Mouse (Mus musculus) liver, embryonic 14.5 days (tissue): ENCODE measurements around the gene Apod. TPM values are rescaled to one million over a fixed set of nuclear protein-coding genes. Genes with fewer than 3 reads are reported as not detected.

Source experiments
- ATAC-seq: fragments of 200-750 bp; cut with Nextera tagmentation; 2 replicates; pipeline ENCODE4 v1.8.0; 2017; ENCODE audit warnings: moderate number of reproducible peaks, mild to moderate bottlenecking, moderate library complexity; ENCODE audit not compliant: insufficient read depth
- DNase-seq, 3 experiments: peaks; one replicate each; pipeline ENCODE4 v3.0.0-alpha.2; 2012 to 2013; ENCODE audit warnings: low read depth in 3 of 3, low spot score in 3 of 3
- H3K27ac ChIP-seq: fragments of 300-500 bp; sonication (generic); 2 replicates; pipeline ENCODE4 v1.5.1; 2014; ENCODE audit warnings: moderate library complexity, mild to moderate bottlenecking, control low read depth, inconsistent platforms
- H3K27me3 ChIP-seq: fragments of 300-500 bp; sonication (generic); 2 replicates; pipeline ENCODE4 v1.6.1; 2014; ENCODE audit warnings: mild to moderate bottlenecking, low read length, moderate library complexity; ENCODE audit not compliant: control insufficient read depth, insufficient read depth
- H3K36me3 ChIP-seq: fragments of 300-500 bp; sonication (generic); replicated peaks from 2 replicates; pipeline ENCODE4 v1.6.1; 2014; ENCODE audit warnings: low read depth; ENCODE audit not compliant: control insufficient read depth, insufficient read depth
- H3K4me1 ChIP-seq, 2 experiments: fragments of 200-500 bp in 1 of 2; fragments of 300-500 bp in 1 of 2; sonication (generic) in 1 of 2; replicated peaks; 2 replicates each; pipeline ENCODE4 v1.6.1; 2012 to 2014; ENCODE audit warnings: antibody characterized with exemption in 1 of 2, inconsistent platforms in 1 of 2, low read length in 1 of 2; ENCODE audit not compliant: control insufficient read depth in 2 of 2, insufficient read depth in 2 of 2
- H3K4me2 ChIP-seq: fragments of 300-500 bp; sonication (generic); 2 replicates; pipeline ENCODE4 v1.6.1; 2014; ENCODE audit warnings: low read depth, mild to moderate bottlenecking, control low read depth, moderate library complexity
- H3K4me3 ChIP-seq, 2 experiments: fragments of 200-500 bp in 1 of 2; fragments of 300-500 bp in 1 of 2; sonication (generic) in 1 of 2; 2 replicates each; pipeline ENCODE4 v1.5.1; 2012 to 2014; ENCODE audit warnings: low read depth in 2 of 2, low read length in 2 of 2, mild to moderate bottlenecking in 2 of 2, control low read depth in 1 of 2, inconsistent platforms in 1 of 2, moderate library complexity in 1 of 2; ENCODE audit not compliant: insufficient read depth in 1 of 2
- H3K9ac ChIP-seq: fragments of 300-500 bp; sonication (generic); replicated peaks from 2 replicates; pipeline ENCODE4 v1.6.1; 2014; ENCODE audit warnings: mild to moderate bottlenecking, control low read depth, moderate library complexity
- H3K9me3 ChIP-seq: fragments of 300-500 bp; sonication (generic); 2 replicates; pipeline ENCODE4 v1.6.1; 2016; ENCODE audit warnings: low read length, mixed read lengths; ENCODE audit not compliant: control insufficient read depth
- CTCF ChIP-seq: IDR thresholded peaks from 2 replicates; pipeline ENCODE4 v1.5.1; 2016; ENCODE audit warnings: antibody characterized with exemption, low read depth, control low read depth
- EP300 ChIP-seq: IDR thresholded peaks from 2 replicates; pipeline ENCODE4 v1.6.1; 2016; ENCODE audit warnings: antibody characterized with exemption, low read depth
- WGBS: fragments of 180-500 bp; shearing (Covaris S2); extraction: QIAGEN DNeasy Blood & Tissue Kit; methylation state at CpG from one replicate; pipeline ENCODE4 v1.1.7; 2014; ENCODE audit not compliant: insufficient replicate concordance; 5-methylcytosine and 5-hydroxymethylcytosine counted together
- polyA plus RNA-seq, 2 experiments: library from polyadenylated mRNA; depleted of rRNA in 1 of 2; stranded (reverse) in 1 of 2; unstranded in 1 of 2; fragments of >200 nt; fragmentation: Nextera tagmentation in 1 of 2; extraction: Ambion mirVana in 1 of 2; gene quantifications; 2 replicates each; pipeline versions ENCODE4 v1.2.1 to v1.2.3; 2012 to 2014

Gene Apod
- polyA plus RNA-seq, 2 experiments = 0.11 TPM; not detected in 1

GRCm38 (mm10) chr16:31299164-31299959, 15.2 kb downstream of the Apod start:
- no peaks in the 10 kb centered on the region for H3K27me3 ChIP-seq
- ATAC-seq (no peak), DNase-seq (no peak)
- H3K4me1 ChIP-seq = no peaks in the 10 kb centered on the region
- no peak overlapping the region for H3K9ac ChIP-seq
- no peaks in the 10 kb centered on the region for H3K9me3 ChIP-seq
- H3K36me3 ChIP-seq = no peaks in the 10 kb centered on the region
- H3K27ac ChIP-seq = no peak overlapping the region
- no peak for TF ChIP-seq EP300
- no peak overlapping the region for H3K4me3 ChIP-seq
- 51% methylated on average over 11 of the region's 11 CpGs for WGBS
- H3K4me2 ChIP-seq = no peak overlapping the region

GRCm38 (mm10) chr16:31297113-31297512, 17.5 kb downstream of the Apod start:
- Histone ChIP-seq H3K4me3 (no peak overlapping the region), H3K4me1 (no peaks in the 10 kb centered on the region), H3K9me3 (no peaks in the 10 kb centered on the region), H3K36me3 (no peaks in the 10 kb centered on the region), H3K9ac (no peak overlapping the region), H3K27ac (no peak overlapping the region), H3K4me2 (no peak overlapping the region), H3K27me3 (no peaks in the 10 kb centered on the region)
- DNase-seq (no peak), ATAC-seq (no peak)
- TF ChIP-seq CTCF (no peak), EP300 (no peak)
- WGBS = 53% methylated on average over 7 of the region's 7 CpGs

GRCm38 (mm10) chr16:31293761-31294160, 20.8 kb downstream of the Apod start:
- WGBS = 24% methylated on average over 4 of the region's 4 CpGs

DNA sequence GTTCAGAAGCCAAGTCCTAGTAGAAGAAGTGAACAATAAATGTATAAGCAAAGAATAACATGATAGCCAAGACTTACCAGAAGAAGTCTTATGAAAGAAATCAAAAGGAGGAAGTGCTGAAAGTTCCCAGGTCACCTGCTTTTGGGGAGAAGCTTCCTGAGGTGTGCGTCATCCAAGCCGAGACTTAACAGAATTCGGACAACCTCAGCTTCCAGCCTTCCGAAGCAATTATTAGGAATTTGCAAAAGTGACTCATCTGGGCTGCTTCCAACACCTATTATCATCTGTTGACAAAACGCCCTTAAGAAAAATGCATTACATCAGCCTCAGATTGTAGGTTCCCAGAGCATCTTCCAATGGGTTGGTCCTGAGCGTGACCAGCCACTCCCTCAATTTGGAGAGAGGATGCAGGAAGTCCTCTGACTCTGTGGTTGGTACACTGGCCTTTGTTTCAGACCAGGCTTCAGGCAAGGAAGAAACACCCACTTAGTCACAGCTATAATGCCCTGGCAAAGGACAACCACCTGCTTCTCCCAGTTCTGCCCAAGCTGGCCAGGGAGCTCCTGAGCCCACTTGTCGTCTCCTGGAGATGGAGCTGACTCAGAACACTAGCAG, 23.8 kb downstream of the Apod start:
- WGBS = 57% methylated on average over 7 of the region's 7 CpGs
- Histone ChIP-seq H3K9ac (no peak overlapping the region), H3K4me2 (no peak overlapping the region), H3K4me3 (no peak overlapping the region), H3K27ac (no peak overlapping the region), H3K36me3 (no peaks in the 10 kb centered on the region), H3K27me3 (no peaks in the 10 kb centered on the region), H3K4me1 (0 out of 4 replicates have a peak, but pooled peaks cover 0 to 2% of the 10 kb centered on the region in 2 experiments), H3K9me3 (no peaks in the 10 kb centered on the region)
- TF ChIP-seq CTCF (no peak), EP300 (no peak)
- ATAC-seq (no peak), DNase-seq (no peak)

More at GRCm38 (mm10) chr16:31293761-31294160, 20.8 kb downstream of the Apod start:
- Histone ChIP-seq H3K27ac (no peak overlapping the region), H3K9me3 (no peaks in the 10 kb centered on the region), H3K4me2 (no peak overlapping the region), H3K9ac (no peak overlapping the region), H3K4me3 (no peak overlapping the region), H3K36me3 (no peaks in the 10 kb centered on the region), H3K27me3 (no peaks in the 10 kb centered on the region), H3K4me1 (0 out of 4 replicates have a peak, but pooled peaks cover 0 to 2% of the 10 kb centered on the region in 2 experiments)
- no peak for ATAC-seq
- TF ChIP-seq CTCF = no peak
- TF ChIP-seq EP300 = no peak
- no peak for DNase-seq

- 27% methylated on average over 10 of the region's 10 CpGs for WGBS
- Histone ChIP-seq H3K4me2 (no peak overlapping the region), H3K36me3 (no peaks in the 10 kb centered on the region), H3K9me3 (no peaks in the 10 kb centered on the region), H3K4me1 (0 out of 4 replicates have a peak, but pooled peaks cover 0 to 2% of the 10 kb centered on the region in 2 experiments), H3K4me3 (no peak overlapping the region), H3K27me3 (no peaks in the 10 kb centered on the region), H3K9ac (no peak overlapping the region), H3K27ac (no peak overlapping the region)
- peak in 1 of 3 experiments; percentile 22 for DNase-seq
- ATAC-seq = no peak
- no peak for TF ChIP-seq CTCF
- TF ChIP-seq EP300 = no peak
These were observed 24.3 kb downstream of the Apod start for GRCm38 (mm10) chr16:31290281-31290680.
